Mouse (Mus musculus) ES-E14 (cell line): ENCODE data around the gene Prrx2. TPM values are rescaled to one million over a fixed set of nuclear protein-coding genes. Genes with fewer than 3 reads are reported as not detected.
A peak's percentile ranks its signal among the peaks of the same experiment; 100 is the strongest.

Experiments used
- DNase-seq: peaks from one replicate; pipeline ENCODE4 v3.0.0-alpha.2; 2013; ENCODE audit warnings: low read depth, low spot score
- H3K27ac ChIP-seq: 2 replicates; pipeline ENCODE4 v1.5.1; 2012; ENCODE audit warnings: low read depth, mild to moderate bottlenecking, low read length, moderate library complexity, mixed read lengths; ENCODE audit not compliant: poor library complexity, insufficient read depth, severe bottlenecking
- H3K36me3 ChIP-seq: 2 replicates; pipeline ENCODE4 v1.6.1; 2012; ENCODE audit warnings: mild to moderate bottlenecking, low read length, moderate library complexity, mixed read lengths; ENCODE audit not compliant: control insufficient read depth, poor library complexity, insufficient read depth, severe bottlenecking
- H3K4me1 ChIP-seq, 2 experiments: fragments of 150-350 bp in 1 of 2; sonication (generic) in 1 of 2; 2 replicates each; pipeline ENCODE4 v1.6.1; 2012; ENCODE audit warnings: low read length in 2 of 2, mild to moderate bottlenecking in 1 of 2, mixed read lengths in 1 of 2; ENCODE audit not compliant: control insufficient read depth in 2 of 2, insufficient read depth in 2 of 2, poor library complexity in 1 of 2
- H3K4me3 ChIP-seq, 2 experiments: fragments of 150-350 bp in 1 of 2; sonication (generic) in 1 of 2; 2 replicates each; pipeline ENCODE4 v1.5.1; 2012; ENCODE audit warnings: low read length in 2 of 2, low read depth in 1 of 2, mild to moderate bottlenecking in 1 of 2, mixed read lengths in 1 of 2; ENCODE audit not compliant: insufficient read depth in 1 of 2, poor library complexity in 1 of 2, severe bottlenecking in 1 of 2
- H3K9ac ChIP-seq: 2 replicates; pipeline ENCODE4 v1.6.1; 2012; ENCODE audit warnings: low read depth, mild to moderate bottlenecking, low read length, mixed read lengths; ENCODE audit not compliant: poor library complexity, insufficient read depth, severe bottlenecking
- H3K9me3 ChIP-seq: fragments of 150-350 bp; sonication (generic); 2 replicates; pipeline ENCODE4 v1.6.1; 2012; ENCODE audit warnings: low read depth, mild to moderate bottlenecking, low read length; ENCODE audit not compliant: control insufficient read depth, insufficient read depth
- CHD2 ChIP-seq: IDR thresholded peaks from 2 replicates; pipeline ENCODE4 v1.6.1; 2014; ENCODE audit warnings: mild to moderate bottlenecking, low read depth, low read length, inconsistent platforms
- HCFC1 ChIP-seq: IDR thresholded peaks from 2 replicates; pipeline ENCODE4 v1.6.1; 2012; ENCODE audit warnings: low read length, inconsistent platforms, borderline replicate concordance; ENCODE audit not compliant: insufficient read depth
- MAFK ChIP-seq: IDR thresholded peaks from 2 replicates; pipeline ENCODE4 v1.6.1; 2014; ENCODE audit warnings: mild to moderate bottlenecking, low read depth, low read length, inconsistent platforms; ENCODE audit not compliant: insufficient read depth
- ZC3H11A ChIP-seq: IDR thresholded peaks from 2 replicates; pipeline ENCODE4 v1.6.1; 2012; ENCODE audit warnings: low read depth, mild to moderate bottlenecking, inconsistent platforms, low read length, borderline replicate concordance
- ZNF384 ChIP-seq: IDR thresholded peaks from 2 replicates; pipeline ENCODE4 v1.6.1; 2012; ENCODE audit warnings: low read depth, low read length, inconsistent platforms
- in situ Hi-C, 2 experiments: fragments of 600-800 bp; cut with MboI; formaldehyde crosslinking; loops; one replicate each; pipeline ENCODE4 v1.15.1; 2025; ENCODE audit warnings: low sequenced_read_pairs in 2 of 2, inconsistent platforms in 1 of 2; ENCODE audit not compliant: unreplicated experiment in 2 of 2
- total RNA-seq: library from RNA; depleted of rRNA; stranded (reverse); fragments of 300-350 nt; gene quantifications from 2 replicates; pipeline ENCODE4 v1.2.3, GENCODE M21; 2012

Gene Prrx2
- total RNA-seq, 1 experiment = 16.2 TPM

GRCm38 (mm10) chr2:30807147-30807647 is 27.6 kb upstream of the Prrx2 start:
- H3K4me1 ChIP-seq = peaks cover 8 to 17% of the 10 kb centered on the region in 2 experiments; a peak in 3 of 4 replicates
- peaks cover 11% of the 10 kb centered on the region for H3K36me3 ChIP-seq
- in situ Hi-C loops = no loop called here
- H3K27ac ChIP-seq = peak overlapping the region; percentile 32; the same call in 1 of the 2 replicates
- peak overlapping the region; percentile 53; the same call in 1 of the 2 replicates for H3K9ac ChIP-seq
- no peak for TF ChIP-seq ZNF384
- TF ChIP-seq ZC3H11A = no peak
- no peak for TF ChIP-seq CHD2
- H3K4me3 ChIP-seq = peak overlapping the region; percentile 73 to 87
- no peak for DNase-seq
- H3K9me3 ChIP-seq = no peaks in the 10 kb centered on the region

GRCm38 (mm10) chr2:30807648-30808295 is 27.0 kb upstream of the Prrx2 start, which contains the start of gene Ntmt1:
Ntmt1 (plus strand) TSS chr2:30807826.
- Histone ChIP-seq H3K9me3 (no peaks in the 10 kb centered on the region), H3K9ac (peak within 1 kb of the TSS; percentile 94), H3K4me1 (peaks cover 8 to 17% of the 10 kb centered on the region in 2 experiments; a peak in 3 of 4 replicates), H3K27ac (peak within 1 kb of the TSS; percentile 70), H3K36me3 (peaks cover 15% of the 10 kb centered on the region), H3K4me3 (peak within 1 kb of the TSS; percentile 83 to 87)
- peak; percentile 100 for DNase-seq
- peak; percentile 72 for TF ChIP-seq CHD2
- TF ChIP-seq HCFC1 = no peak
- in situ Hi-C loops = no loop called here

- no peak for DNase-seq
- H3K27ac ChIP-seq = peak overlapping the region; percentile 70; the same call in 1 of the 2 replicates
- H3K9ac ChIP-seq = peak overlapping the region; percentile 94
- no peaks in the 10 kb centered on the region for H3K9me3 ChIP-seq
- H3K4me1 ChIP-seq = peaks cover 8 to 14% of the 10 kb centered on the region in 2 experiments; a peak in 3 of 4 replicates
- H3K4me3 ChIP-seq = peak overlapping the region; percentile 83 to 87
- H3K36me3 ChIP-seq = peaks cover 20% of the 10 kb centered on the region
- TF ChIP-seq ZNF384 (no peak), MAFK (no peak), ZC3H11A (no peak), HCFC1 (no peak), CHD2 (no peak)
- in situ Hi-C loops = no loop called here
Observed at GRCm38 (mm10) chr2:30808296-30808655, 26.5 kb upstream of the Prrx2 start.

GRCm38 (mm10) chr2:30809503-30809902 is 25.3 kb upstream of the Prrx2 start:
- Histone ChIP-seq H3K27ac (no peak overlapping the region), H3K4me1 (peaks cover 8 to 10% of the 10 kb centered on the region in 2 experiments; a peak in 3 of 4 replicates), H3K9me3 (no peaks in the 10 kb centered on the region), H3K4me3 (no peak overlapping the region), H3K9ac (no peak overlapping the region; the same call in 1 of the 2 replicates), H3K36me3 (peaks cover 28% of the 10 kb centered on the region)
- in situ Hi-C loops = no loop called here
- no peak for DNase-seq
- TF ChIP-seq MAFK = no peak
- TF ChIP-seq ZNF384 = no peak
- TF ChIP-seq ZC3H11A = no peak
- TF ChIP-seq HCFC1 = no peak
- TF ChIP-seq CHD2 = no peak

- in situ Hi-C loops = no loop called here
- peaks cover 35% of the 10 kb centered on the region for H3K36me3 ChIP-seq
- TF ChIP-seq ZNF384 (no peak), MAFK (no peak), ZC3H11A (no peak), HCFC1 (no peak), CHD2 (no peak)
- H3K27ac ChIP-seq = no peak overlapping the region
- no peak for DNase-seq
- no peak overlapping the region for H3K4me3 ChIP-seq
- H3K9me3 ChIP-seq = no peaks in the 10 kb centered on the region
- H3K4me1 ChIP-seq = peaks cover 8 to 11% of the 10 kb centered on the region in 2 experiments; a peak in 3 of 4 replicates
- H3K9ac ChIP-seq = no peak overlapping the region
Observed at GRCm38 (mm10) chr2:30810573-30810972, 24.2 kb upstream of the Prrx2 start.
